In the genomic region with DNA sequence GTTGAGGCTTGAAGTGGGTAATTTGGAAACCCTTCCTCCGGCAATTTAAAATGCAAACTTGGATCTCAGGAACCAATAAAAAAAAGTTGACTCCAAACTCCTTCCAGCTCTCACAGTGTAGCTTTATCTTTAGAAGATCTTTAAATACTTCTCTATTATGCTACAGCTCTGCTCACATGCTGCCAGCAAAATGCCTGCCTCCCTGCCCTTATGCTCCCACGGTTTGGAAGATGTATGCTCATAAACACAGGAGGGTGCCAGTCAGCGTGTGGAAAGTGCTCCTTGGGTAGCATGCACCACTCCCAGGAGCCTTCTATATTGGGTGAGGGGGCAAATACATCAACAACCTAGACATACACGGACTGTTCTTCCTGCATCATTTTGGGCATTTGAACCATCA, we compare ENCODE assay signal across 29 mouse cellular contexts.
DNase-seq lines count a peak whose midpoint lies in the region; ATAC-seq and TF ChIP-seq lines count a peak whose summit lies in the region.
"Had no signal": no experiment of that assay in that cellular context is flagged by ENCODE, and none has a peak within 500 bp of the region (broad histone marks: within the 10 kb centered on the region; RNA-seq: fewer than 3 reads in every experiment).

No protein-coding gene starts in this region.

- TF ChIP-seq POLR2A in kidney, adult 2 months (IDR thresholded peaks at IDR 0.05; ENCODE audit: low read depth, low read length): no peak

- WGBS in neural tube, embryonic 11.5 days: 78% methylated on average over 4 of the region's 4 CpGs
- WGBS in kidney, adult 2 months: 83% methylated on average over 4 of the region's 4 CpGs

- no peak overlapping the region for H3K9ac ChIP-seq in neural tube, embryonic 11.5 days (ENCODE audit: low read length)
- H3K9ac ChIP-seq: embryonic facial prominence, embryonic 13.5 days; forebrain, embryonic 12.5 days; forebrain, embryonic 15.5 days; heart, embryonic 12.5 days; heart, embryonic 15.5 days; hindbrain, embryonic 14.5 days had no signal

- no peak overlapping the region for H3K27ac ChIP-seq in neural tube, embryonic 11.5 days (ENCODE audit: low read depth, low read length)
- no peak overlapping the region for H3K27ac ChIP-seq in kidney, adult 2 months (ENCODE audit: insufficient read depth, low read depth, low read length)
- H3K27ac ChIP-seq: embryonic facial prominence, embryonic 10.5 days; embryonic facial prominence, embryonic 13.5 days; forebrain, embryonic 12.5 days; forebrain, embryonic 15.5 days; heart, embryonic 15.5 days; hindbrain, embryonic 14.5 days; hindbrain, postnatal 0 days had no signal

- no peak for TF ChIP-seq CTCF in kidney, adult 2 months (conservative IDR thresholded peaks at IDR 0.05; ENCODE audit: insufficient read depth, insufficient read length, low read depth, low read length)

- H3K9me3 ChIP-seq in neural tube, embryonic 11.5 days (ENCODE audit: control insufficient read depth, low read length): no peaks in the 10 kb centered on the region
- H3K9me3 ChIP-seq: embryonic facial prominence, embryonic 10.5 days; forebrain, embryonic 12.5 days; forebrain, embryonic 15.5 days; heart, embryonic 12.5 days; heart, embryonic 15.5 days had no signal

- no peaks in the 10 kb centered on the region for H3K4me1 ChIP-seq in neural tube, embryonic 11.5 days (ENCODE audit: control insufficient read depth, insufficient read depth, low read length)
- no peaks in the 10 kb centered on the region for H3K4me1 ChIP-seq in kidney, adult 2 months (ENCODE audit: control insufficient read depth, insufficient read depth, low read length)
- H3K4me1 ChIP-seq: embryonic facial prominence, embryonic 10.5 days; forebrain, embryonic 12.5 days; forebrain, embryonic 15.5 days; heart, embryonic 12.5 days; heart, embryonic 15.5 days had no signal

- H3K4me2 ChIP-seq in neural tube, embryonic 11.5 days (ENCODE audit: low read depth): no peak overlapping the region
- H3K4me2 ChIP-seq: embryonic facial prominence, embryonic 13.5 days; forebrain, embryonic 12.5 days; forebrain, embryonic 15.5 days; heart, embryonic 12.5 days; heart, embryonic 15.5 days; hindbrain, embryonic 14.5 days had no signal

- H3K36me3 ChIP-seq in neural tube, embryonic 11.5 days (ENCODE audit: control insufficient read depth, insufficient read depth, low read length): no peaks in the 10 kb centered on the region
- no peaks in the 10 kb centered on the region for H3K36me3 ChIP-seq in kidney, adult 2 months (ENCODE audit: control insufficient read depth, insufficient read depth, low read length)
- H3K36me3 ChIP-seq: embryonic facial prominence, embryonic 10.5 days; embryonic facial prominence, embryonic 13.5 days; forebrain, embryonic 12.5 days; forebrain, embryonic 15.5 days; heart, embryonic 12.5 days; heart, embryonic 15.5 days had no signal

- ATAC-seq in neural tube, embryonic 11.5 days (ENCODE audit: insufficient read depth, low FRiP score, low TSS enrichment): no peak
- ATAC-seq: CD4-positive, CD25-positive, alpha-beta regulatory T cell, adult 4 months; forebrain, embryonic 15.5 days; hindbrain, postnatal 0 days had no signal

- no peaks in the 10 kb centered on the region for H3K27me3 ChIP-seq in neural tube, embryonic 11.5 days (ENCODE audit: control insufficient read depth, insufficient read depth, low read length)
- no peaks in the 10 kb centered on the region for H3K27me3 ChIP-seq in kidney, adult 2 months (replicated peaks; ENCODE audit: control insufficient read depth, insufficient read depth, low read length)
- H3K27me3 ChIP-seq: embryonic facial prominence, embryonic 13.5 days; forebrain, embryonic 12.5 days; forebrain, embryonic 15.5 days; heart, embryonic 12.5 days; heart, embryonic 15.5 days had no signal

- no peak overlapping the region for H3K4me3 ChIP-seq in neural tube, embryonic 11.5 days (ENCODE audit: low read depth, low read length)
- H3K4me3 ChIP-seq in kidney, adult 2 months (ENCODE audit: insufficient read depth, low read depth, low read length): no peak overlapping the region
- H3K4me3 ChIP-seq: embryonic facial prominence, embryonic 10.5 days; embryonic facial prominence, embryonic 13.5 days; erythroblast, embryonic 14.5 days; forebrain, embryonic 12.5 days; forebrain, embryonic 15.5 days; heart, embryonic 12.5 days; heart, embryonic 15.5 days had no signal

- DNase-seq in frontal cortex, postnatal 36 days (ENCODE audit: low spot score in 2 of 2): peak; percentile 8 to 35
- no peak for DNase-seq in frontal cortex, postnatal 14 days (ENCODE audit: low spot score in 2 of 2)
- DNase-seq in neural tube, embryonic 11.5 days (ENCODE audit: low spot score): peak; percentile 3
- no peak for DNase-seq in neural tube, embryonic 10.5 days (ENCODE audit: extremely low spot score, low spot score)
- DNase-seq in right cerebral cortex, postnatal 10 days (ENCODE audit: low spot score in 2 of 2): peak; percentile 54 to 64
- peak; percentile 13 for DNase-seq in right cerebral cortex, postnatal 4 days
- DNase-seq in kidney, adult 2 months: no peak
- DNase-seq in thymus, postnatal 25 days: no peak
- DNase-seq: adrenal gland, adult 2 months; adrenal gland, postnatal 14 days; cerebellum, adult 11-12 months; cerebellum, adult 8-10 months; cerebellum, postnatal 10 days; cerebellum, postnatal 36 days; embryo, embryonic 11 days; gastrocnemius, postnatal 25 days; heart, adult 18-20 months; heart, postnatal 10 days; heart, postnatal 4 days had no signal

Comparison
In these comparisons a context has a peak if more than half of its experiments do, and no peak if none do; other contexts are left out.
1. DNase-seq: peak in frontal cortex, postnatal 36 days (2 of 2), neural tube, embryonic 11.5 days (single experiment), right cerebral cortex, postnatal 10 days (2 of 2) and right cerebral cortex, postnatal 4 days (single experiment); none in frontal cortex, postnatal 14 days (0 of 2), neural tube, embryonic 10.5 days (single experiment), kidney, adult 2 months (single experiment) and thymus, postnatal 25 days (single experiment).